Comparison of ENCODE assay signal across 36 mouse cellular contexts in genomic region chr3:112100606-112101005, GRCm38 (mm10).
"Had no signal": no experiment of that assay in that cellular context is flagged by ENCODE, and none has a peak within 500 bp of the region (broad histone marks: within the 10 kb centered on the region; RNA-seq: fewer than 3 reads in every experiment).

No protein-coding gene starts in this region.

- H3K4me2 ChIP-seq: heart, embryonic 11.5 days; heart, embryonic 12.5 days; heart, embryonic 13.5 days; heart, embryonic 15.5 days; hindbrain, embryonic 12.5 days; hindbrain, embryonic 13.5 days; hindbrain, embryonic 14.5 days; hindbrain, embryonic 15.5 days; intestine, embryonic 15.5 days; kidney, embryonic 15.5 days had no signal

- H3K4me3 ChIP-seq: heart, adult 2 months; heart, embryonic 10.5 days; heart, embryonic 12.5 days; heart, embryonic 13.5 days; heart, embryonic 15.5 days; hindbrain, embryonic 10.5 days; hindbrain, embryonic 12.5 days; hindbrain, embryonic 13.5 days; hindbrain, embryonic 15.5 days; intestine, embryonic 15.5 days; kidney, embryonic 15.5 days; layer of hippocampus, adult 2 months had no signal

- H3K27ac ChIP-seq: heart, adult 2 months; heart, embryonic 10.5 days; heart, embryonic 13.5 days; heart, embryonic 15.5 days; hindbrain, embryonic 10.5 days; hindbrain, embryonic 12.5 days; hindbrain, embryonic 13.5 days; hindbrain, embryonic 14.5 days; hindbrain, embryonic 15.5 days; hindbrain, postnatal 0 days; intestine, embryonic 15.5 days; kidney, embryonic 15.5 days; kidney, postnatal 0 days; layer of hippocampus, adult 2 months had no signal

- ATAC-seq: hindbrain, embryonic 16.5 days; hindbrain, postnatal 0 days; inflammation-experienced regulatory T-cells, adult 6 months; intestine, embryonic 15.5 days; intestine, embryonic 16.5 days; intestine, postnatal 0 days had no signal

- H3K27me3 ChIP-seq: heart, embryonic 12.5 days; heart, embryonic 13.5 days; heart, embryonic 15.5 days; hindbrain, embryonic 12.5 days; hindbrain, embryonic 13.5 days; hindbrain, embryonic 15.5 days; intestine, embryonic 15.5 days; kidney, embryonic 15.5 days had no signal

- H3K9ac ChIP-seq: heart, embryonic 12.5 days; heart, embryonic 13.5 days; heart, embryonic 15.5 days; hindbrain, embryonic 12.5 days; hindbrain, embryonic 13.5 days; hindbrain, embryonic 14.5 days; hindbrain, embryonic 15.5 days; intestine, embryonic 15.5 days; kidney, embryonic 15.5 days had no signal

- DNase-seq: heart, adult 2 months; heart, postnatal 10 days; heart, postnatal 14 days; heart, postnatal 36 days; heart, postnatal 4 days; kidney, adult 11 months; kidney, adult 18-20 months; kidney, adult 2 months; kidney, adult 8-10 months; kidney, adult 9 months; kidney, postnatal 10 days; kidney, postnatal 14 days; kidney, postnatal 25 days; kidney, postnatal 36 days; kidney, postnatal 4 days; layer of hippocampus, adult 9-11 months; layer of hippocampus, postnatal 36 days had no signal

- H3K36me3 ChIP-seq: heart, embryonic 10.5 days; heart, embryonic 12.5 days; heart, embryonic 13.5 days; heart, embryonic 15.5 days; hindbrain, embryonic 10.5 days; hindbrain, embryonic 12.5 days; hindbrain, embryonic 13.5 days; hindbrain, embryonic 15.5 days; intestine, embryonic 15.5 days; kidney, embryonic 15.5 days had no signal

- H3K9me3 ChIP-seq: heart, embryonic 10.5 days; heart, embryonic 12.5 days; heart, embryonic 13.5 days; heart, embryonic 15.5 days; hindbrain, embryonic 10.5 days; hindbrain, embryonic 12.5 days; hindbrain, embryonic 13.5 days; hindbrain, embryonic 15.5 days; intestine, embryonic 15.5 days; kidney, embryonic 15.5 days had no signal

- H3K4me1 ChIP-seq: heart, embryonic 10.5 days; heart, embryonic 12.5 days; heart, embryonic 13.5 days; heart, embryonic 15.5 days; hindbrain, embryonic 10.5 days; hindbrain, embryonic 12.5 days; hindbrain, embryonic 13.5 days; hindbrain, embryonic 15.5 days; intestine, embryonic 15.5 days; kidney, embryonic 15.5 days had no signal
